Mouse (Mus musculus) olfactory bulb, adult 2 months (tissue): Measurements from ENCODE around the gene Ripor3.

Experiments
- CTCF ChIP-seq: fragments of 200-500 bp; IDR thresholded peaks from 2 replicates; pipeline ENCODE4 v1.5.1; 2012; ENCODE audit warnings: low read depth, mild to moderate bottlenecking, low read length, moderate library complexity; ENCODE audit not compliant: insufficient read depth
- POLR2A ChIP-seq: fragments of 200-500 bp; IDR thresholded peaks from 2 replicates; pipeline ENCODE4 v1.6.1; 2012; ENCODE audit warnings: mild to moderate bottlenecking, low read depth, low read length, moderate library complexity; ENCODE audit not compliant: insufficient read depth

DNA sequence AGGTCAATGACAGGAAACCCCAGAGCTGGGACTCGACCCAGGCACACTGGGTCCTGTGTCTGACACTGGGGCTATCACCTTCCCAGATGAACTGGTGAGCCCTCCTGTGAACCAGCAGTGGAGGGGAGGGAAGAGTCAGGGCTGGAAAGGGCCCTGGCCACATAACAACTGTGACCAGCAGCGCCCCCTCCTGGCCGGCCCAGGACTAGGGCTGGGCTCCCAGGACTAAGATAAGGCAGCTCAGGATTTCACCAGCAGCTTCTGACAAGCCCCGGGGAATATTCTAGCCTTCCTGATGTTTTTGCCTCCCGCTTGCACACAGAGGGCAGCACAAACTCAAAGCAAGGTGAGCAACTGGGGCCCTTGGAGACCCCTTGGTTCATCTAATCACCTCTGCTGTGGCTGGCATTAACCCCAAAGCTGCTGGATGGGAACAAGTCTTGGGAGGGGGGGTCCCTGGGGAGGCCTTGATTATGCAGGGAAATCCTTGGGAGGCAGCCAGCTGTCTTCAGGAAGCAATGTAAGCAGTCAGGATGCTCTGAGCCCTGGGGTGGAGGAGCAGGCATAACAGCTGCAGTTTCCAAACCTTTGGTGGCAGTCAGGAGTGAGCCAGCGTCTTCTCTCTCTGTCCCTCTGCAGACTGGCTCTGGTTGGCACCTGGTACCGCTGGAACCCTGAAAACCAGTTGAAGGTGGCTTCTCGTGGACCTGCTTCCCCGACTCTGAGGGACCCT is at the start of gene Ripor3:
- TF ChIP-seq CTCF, result peak; percentile 66; the same call in 1 of the 2 replicates
- no peak for TF ChIP-seq POLR2A
